Mouse (Mus musculus) right cerebral cortex, postnatal 14 days (tissue): ENCODE results near the gene S1pr1.
A peak's percentile ranks its signal among the peaks of the same experiment; 100 is the strongest.

Source experiments
- DNase-seq: peaks from one replicate; pipeline ENCODE4 v3.0.0; 2022

Gene S1pr1

GRCm38 (mm10) chr3:115673663-115674157, 41.2 kb downstream of the S1pr1 start:
- DNase-seq: no peak

- DNase-seq: no peak
Observed at GRCm38 (mm10) chr3:115672965-115673662, 41.8 kb downstream of the S1pr1 start.

- DNase-seq: no peak
Observed at GRCm38 (mm10) chr3:115669230-115669629, 45.6 kb downstream of the S1pr1 start.

DNA sequence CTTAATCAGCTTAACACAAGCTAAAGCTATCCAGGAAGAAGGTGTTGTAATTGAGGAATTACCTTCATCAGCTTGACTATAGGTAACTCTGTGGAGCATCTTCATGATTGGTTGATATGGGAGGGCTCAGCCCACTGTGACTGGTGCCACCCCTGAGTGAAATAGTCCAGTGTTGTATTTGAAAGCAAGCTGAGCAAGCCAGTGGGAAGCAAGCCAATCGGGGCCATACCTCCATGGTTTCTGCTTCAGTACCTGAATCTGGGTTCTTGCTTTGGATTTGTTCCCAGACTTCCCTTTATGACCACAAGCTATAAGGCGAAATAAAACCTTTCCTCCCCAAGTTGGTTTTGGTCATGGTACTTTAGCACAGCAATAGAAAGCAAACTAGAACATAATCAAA, 47.7 kb downstream of the S1pr1 start:
- no peak for DNase-seq

- no peak for DNase-seq
Observed at GRCm38 (mm10) chr3:115666547-115666946, 48.3 kb downstream of the S1pr1 start.

DNA sequence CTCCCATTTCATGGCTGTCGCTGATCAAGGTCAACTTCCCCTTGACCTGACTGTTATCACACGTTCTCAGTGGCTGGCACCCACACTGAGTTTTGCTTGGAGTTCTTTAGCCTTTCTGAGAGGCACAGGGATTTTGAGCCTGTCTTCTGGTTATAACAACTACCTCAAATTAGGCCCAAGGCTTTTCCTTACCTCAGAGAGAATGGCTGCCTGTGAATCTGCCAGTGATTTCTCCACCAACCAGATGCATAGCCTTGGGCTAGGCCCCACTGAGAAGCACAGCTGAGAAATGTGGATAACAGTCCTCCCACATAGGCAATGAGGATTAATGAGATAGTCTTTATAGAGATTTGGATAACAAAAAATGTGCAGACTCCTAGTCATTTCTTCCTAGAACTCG, 50.4 kb downstream of the S1pr1 start:
- DNase-seq: no peak

GRCm38 (mm10) chr3:115660701-115661460, 54.0 kb downstream of the S1pr1 start:
- peak; percentile 72 for DNase-seq
